ENCODE assay signal across 8 mouse cellular contexts in genomic region chr2:145382908-145383770, GRCm38 (mm10).
DNase-seq lines count a peak whose midpoint lies in the region; ATAC-seq lines count a peak whose summit lies in the region.
"Had no signal": no experiment of that assay in that cellular context is flagged by ENCODE, and none has a peak within 500 bp of the region (broad histone marks: within the 10 kb centered on the region; RNA-seq: fewer than 3 reads in every experiment).

No protein-coding gene starts in this region.

- no peak overlapping the region for H3K4me2 ChIP-seq in midbrain, embryonic 14.5 days (ENCODE audit: low read length)
- H3K4me2 ChIP-seq: midbrain, embryonic 12.5 days had no signal

- no peak overlapping the region for H3K4me3 ChIP-seq in midbrain, embryonic 14.5 days (replicated peaks; ENCODE audit: low read depth, low read length)
- no peak overlapping the region for H3K4me3 ChIP-seq in midbrain, embryonic 10.5 days
- H3K4me3 ChIP-seq: midbrain, embryonic 12.5 days had no signal

- no peak overlapping the region for H3K9ac ChIP-seq in midbrain, embryonic 14.5 days (replicated peaks; ENCODE audit: low read length)
- H3K9ac ChIP-seq: midbrain, embryonic 12.5 days had no signal

- H3K4me1 ChIP-seq in midbrain, embryonic 14.5 days (ENCODE audit: control insufficient read depth, insufficient read depth, low read length): no peaks in the 10 kb centered on the region
- H3K4me1 ChIP-seq in midbrain, embryonic 10.5 days: peaks cover 4% of the 10 kb centered on the region; the same call in 1 of the 2 replicates
- H3K4me1 ChIP-seq: midbrain, embryonic 12.5 days had no signal

- H3K36me3 ChIP-seq in midbrain, embryonic 14.5 days (ENCODE audit: control insufficient read depth, insufficient read depth, low read length): no peaks in the 10 kb centered on the region
- H3K36me3 ChIP-seq in midbrain, embryonic 10.5 days: no peaks in the 10 kb centered on the region
- H3K36me3 ChIP-seq: midbrain, embryonic 12.5 days had no signal

- peak; percentile 68 for ATAC-seq in midbrain, embryonic 14.5 days (ENCODE audit: low FRiP score, low TSS enrichment)
- ATAC-seq in erythroblast, adult 5-6 weeks (replicated peaks; ENCODE audit: low FRiP score, poor library complexity, severe bottlenecking): no peak

- WGBS in midbrain, embryonic 14.5 days: 72% methylated on average over 13 of the region's 13 CpGs
- WGBS in midbrain, embryonic 10.5 days: 86% methylated on average over 13 of the region's 13 CpGs

- intact Hi-C loops in heart, postnatal 36 days (cut with DNase I): no loop called here

- no peaks in the 10 kb centered on the region for H3K27me3 ChIP-seq in midbrain, embryonic 14.5 days (ENCODE audit: control insufficient read depth, insufficient read depth, low read length)
- H3K27me3 ChIP-seq in midbrain, embryonic 10.5 days (ENCODE audit: low read depth, poor library complexity, severe bottlenecking): no peaks in the 10 kb centered on the region
- H3K27me3 ChIP-seq: midbrain, embryonic 12.5 days had no signal

- H3K9me3 ChIP-seq in midbrain, embryonic 14.5 days (ENCODE audit: control insufficient read depth, low read length): no peaks in the 10 kb centered on the region
- H3K9me3 ChIP-seq in midbrain, embryonic 10.5 days (replicated peaks): no peaks in the 10 kb centered on the region
- H3K9me3 ChIP-seq: midbrain, embryonic 12.5 days had no signal

- DNase-seq in midbrain, embryonic 14.5 days: peak; percentile 67
- no peak for DNase-seq in midbrain, embryonic 10.5 days (ENCODE audit: low spot score)
- DNase-seq in cerebellum, postnatal 36 days: peak; percentile 84 to 86
- DNase-seq in left cerebral cortex, adult 11 months (ENCODE audit: low spot score): peak; percentile 15
- peak; percentile 50 for DNase-seq in right cerebral cortex, postnatal 36 days (ENCODE audit: low spot score in 2 of 2)
- DNase-seq in heart, postnatal 36 days: no peak

- H3K27ac ChIP-seq in midbrain, embryonic 14.5 days (replicated peaks; ENCODE audit: low read depth, low read length): no peak overlapping the region
- no peak overlapping the region for H3K27ac ChIP-seq in midbrain, embryonic 10.5 days (replicated peaks)
- H3K27ac ChIP-seq: midbrain, embryonic 12.5 days had no signal

Comparison
In these comparisons a context has a peak if more than half of its experiments do, and no peak if none do; other contexts are left out.
1. DNase-seq: peak in midbrain, embryonic 14.5 days (single experiment), cerebellum, postnatal 36 days (2 of 2), left cerebral cortex, adult 11 months (single experiment) and right cerebral cortex, postnatal 36 days (2 of 2); none in midbrain, embryonic 10.5 days (single experiment) and heart, postnatal 36 days (0 of 2).